Mouse (Mus musculus): ENCODE results near the gene Tesc.

DNA sequence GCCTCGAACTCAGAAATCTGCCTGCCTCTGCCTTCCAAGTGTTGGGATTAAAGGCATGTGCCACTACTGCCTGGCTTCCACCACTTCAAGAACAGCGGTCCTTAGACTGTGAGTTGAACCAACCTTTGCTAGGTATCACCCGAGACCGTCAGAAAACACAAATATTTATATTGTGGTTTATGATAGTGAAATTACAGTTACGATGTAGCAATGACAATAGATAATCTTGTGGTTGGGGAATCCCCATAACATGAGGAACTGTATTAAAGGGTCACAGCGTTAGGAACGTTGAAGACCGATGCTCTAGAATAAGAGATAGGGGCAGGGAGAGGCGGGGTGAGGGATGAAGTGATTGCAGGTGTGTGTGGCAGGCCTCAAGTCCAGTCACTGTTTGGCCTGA, 17.8 kb downstream of the Tesc start:
- no peak for TF ChIP-seq POLR2A (IDR thresholded peaks at IDR 0.05; ENCODE audit: borderline replicate concordance, extremely low read depth, low read depth, low read length)
- no peak for TF ChIP-seq CTCF (IDR thresholded peaks at IDR 0.05; ENCODE audit: insufficient read depth, low read length)

All from lung, adult 2 months (tissue).